ENCODE assay signal across 7 mouse cellular contexts in the genomic region with DNA sequence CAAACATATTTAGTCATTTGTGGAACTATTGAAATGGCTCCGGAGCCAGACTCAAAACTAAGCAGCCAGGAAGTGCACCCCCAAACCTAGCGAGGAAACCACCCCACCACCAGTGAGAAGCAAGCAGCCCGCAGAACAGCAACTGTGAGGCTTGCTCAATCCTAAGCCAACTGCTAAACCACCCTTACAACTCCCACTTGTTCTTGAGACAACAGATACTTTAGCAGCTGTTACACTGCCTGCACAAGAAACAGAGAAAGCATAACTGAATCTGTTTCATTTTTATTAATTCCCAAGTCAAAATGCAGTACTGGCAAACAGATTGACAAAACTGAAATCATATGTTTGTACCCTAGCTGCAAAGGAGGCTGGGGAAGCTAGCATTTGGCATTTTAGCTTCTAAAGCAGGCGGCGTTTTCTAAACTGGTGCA. TPM values are rescaled to one million over a fixed set of nuclear protein-coding genes. Genes with fewer than 3 reads are reported as not detected.
DNase-seq lines count a peak whose midpoint lies in the region; ATAC-seq lines count a peak whose summit lies in the region.

No protein-coding gene starts in this region.

- peak; percentile 73 for DNase-seq in CD4-positive helper T cell, adult 2 months (ENCODE audit: low read depth, low spot score)
- peak; percentile 76 to 85 for DNase-seq in layer of hippocampus, adult 8-10 months (ENCODE audit: low spot score in 2 of 2)
- peak; percentile 65 to 75 for DNase-seq in natural killer cell, adult 2 months (ENCODE audit: low spot score in 2 of 2)
- no peak for DNase-seq in kidney, postnatal 14 days
- DNase-seq in kidney, adult 9 months = no peak
- no peak for DNase-seq in gastrocnemius, adult 18-20 months (ENCODE audit: low spot score)

- peak; percentile 91 for ATAC-seq in activated CD4-positive, CD25-positive, alpha-beta regulatory T cell, adult 4 months

RNA-seq across cellular contexts. Expression of gene Parp8, which starts 23.2 kb away (rescaled TPM):
- 10 to 100 TPM; 15.7 to 17.7 TPM for polyA plus RNA-seq in activated CD4-positive, CD25-positive, alpha-beta regulatory T cell, adult 4 months (2017; shearing (Covaris generic))
- total RNA-seq in layer of hippocampus, adult 8-10 months (2022) = 10 to 100 TPM; 27.7 to 37.8 (median 33.0) TPM
- total RNA-seq in gastrocnemius, adult 18-20 months (2021) = 10 to 100 TPM; 12.9 to 13.2 TPM

Comparison
In these comparisons a context has a peak if more than half of its experiments do, and no peak if none do; other contexts are left out.
1. DNase-seq: peak in CD4-positive helper T cell, adult 2 months (single experiment), layer of hippocampus, adult 8-10 months (2 of 2) and natural killer cell, adult 2 months (2 of 2); none in kidney, postnatal 14 days (single experiment), kidney, adult 9 months (single experiment) and gastrocnemius, adult 18-20 months (single experiment).